In the genomic region with DNA sequence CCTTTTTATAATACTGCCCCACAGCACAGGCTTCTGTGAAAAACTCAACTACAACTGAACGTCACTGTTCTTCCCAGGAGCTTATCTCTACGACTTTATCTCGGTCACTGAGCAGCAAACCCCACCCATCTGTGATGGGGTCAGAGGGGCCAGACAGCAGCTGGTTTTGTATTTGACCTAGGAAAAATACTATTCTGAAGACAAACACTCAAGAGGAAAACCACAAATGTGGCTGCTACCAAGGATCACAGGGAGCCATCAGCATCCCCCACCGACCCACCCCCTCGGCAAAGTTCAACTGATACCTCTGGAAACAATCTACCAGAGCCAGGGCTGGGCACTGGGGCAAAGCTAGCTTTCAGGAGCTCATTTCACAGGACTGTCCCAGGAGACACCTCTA, we compare ENCODE assay signal across 18 mouse cellular contexts.
DNase-seq lines count a peak whose midpoint lies in the region; ATAC-seq and TF ChIP-seq lines count a peak whose summit lies in the region.
"Had no signal": no experiment of that assay in that cellular context is flagged by ENCODE, and none has a peak within 500 bp of the region (broad histone marks: within the 10 kb centered on the region; RNA-seq: fewer than 3 reads in every experiment).

No protein-coding gene starts in this region.

- no peaks in the 10 kb centered on the region for H3K4me1 ChIP-seq in kidney, embryonic 14.5 days (ENCODE audit: control insufficient read depth, insufficient read depth, low read length)
- peaks cover 18 to 21% of the 10 kb centered on the region in 2 experiments for H3K4me1 ChIP-seq in MEL (ENCODE audit: control insufficient read depth in 1 of 2, insufficient read depth in 2 of 2, low read length in 2 of 2)
- H3K4me1 ChIP-seq in megakaryocyte, embryonic 14.5 days: peaks cover 73% of the 10 kb centered on the region
- no peaks in the 10 kb centered on the region; the same call in 1 of the 2 replicates for H3K4me1 ChIP-seq in cerebellum, adult 2 months (ENCODE audit: control insufficient read depth, insufficient read depth, low read length)
- H3K4me1 ChIP-seq: midbrain, embryonic 10.5 days; neural tube, embryonic 15.5 days had no signal

- no peaks in the 10 kb centered on the region for H3K9me3 ChIP-seq in kidney, embryonic 14.5 days (ENCODE audit: control insufficient read depth, low read length)
- H3K9me3 ChIP-seq in MEL (replicated peaks; ENCODE audit: insufficient read depth, low read length): no peaks in the 10 kb centered on the region
- H3K9me3 ChIP-seq in megakaryocyte, embryonic 14.5 days: no peaks in the 10 kb centered on the region
- H3K9me3 ChIP-seq: limb, embryonic 13.5 days; midbrain, embryonic 10.5 days; neural tube, embryonic 15.5 days had no signal

- no peak for TF ChIP-seq CTCF in MEL (IDR thresholded peaks at IDR 0.05 in 2 of 3, conservative IDR thresholded peaks at IDR 0.05 in 1 of 3; ENCODE audit: control insufficient read depth in 1 of 3, insufficient read depth in 1 of 3, low read depth in 2 of 3, low read length in 3 of 3, poor library complexity in 1 of 3, severe bottlenecking in 1 of 3)
- TF ChIP-seq CTCF in cerebellum, adult 2 months (IDR thresholded peaks at IDR 0.05; ENCODE audit: borderline replicate concordance, insufficient read depth, low read depth, low read length): no peak

- H3K9ac ChIP-seq in kidney, embryonic 14.5 days (ENCODE audit: low read depth, low read length): no peak overlapping the region
- 0 out of 2 replicates have a peak overlapping the region, but pooled peaks have one; percentile 8 for H3K9ac ChIP-seq in MEL (ENCODE audit: control insufficient read depth, low read depth, low read length, poor library complexity, severe bottlenecking)
- H3K9ac ChIP-seq: limb, embryonic 13.5 days; neural tube, embryonic 15.5 days had no signal

- no peaks in the 10 kb centered on the region for H3K36me3 ChIP-seq in kidney, embryonic 14.5 days (ENCODE audit: control insufficient read depth, insufficient read depth, low read length)
- peaks cover 0 to 31% of the 10 kb centered on the region in 2 experiments; a peak in 2 of 4 replicates for H3K36me3 ChIP-seq in MEL (ENCODE audit: control insufficient read depth in 1 of 2, insufficient read depth in 2 of 2, low read length in 2 of 2)
- no peaks in the 10 kb centered on the region for H3K36me3 ChIP-seq in megakaryocyte, embryonic 14.5 days (replicated peaks; ENCODE audit: low read length)
- H3K36me3 ChIP-seq: limb, embryonic 13.5 days; midbrain, embryonic 10.5 days; neural tube, embryonic 15.5 days had no signal

- no peaks in the 10 kb centered on the region for H3K79me2 ChIP-seq in MEL (ENCODE audit: control insufficient read depth, insufficient read depth, low read length, poor library complexity)

- peak; percentile 30 for DNase-seq in kidney, adult 9 months
- DNase-seq in MEL (ENCODE audit: low read depth, low spot score) (peak; percentile 45), liver (peak; percentile 65)
- DNase-seq in cerebellum, adult 2 months: no peak
- DNase-seq in embryo, embryonic 10 days (ENCODE audit: low spot score): no peak
- DNase-seq in frontal cortex, postnatal 10 days (ENCODE audit: low spot score in 2 of 2): no peak
- DNase-seq: adrenal gland, adult 8-10 months; cerebellum, adult 9-11 months; gastrocnemius, postnatal 25 days; heart, postnatal 36 days; thymus, adult 2 months had no signal

- TF ChIP-seq POLR2A in MEL (IDR thresholded peaks at IDR 0.05; ENCODE audit: control insufficient read depth in 1 of 2, insufficient read depth in 1 of 2, low read depth in 1 of 2, low read length in 2 of 2, poor library complexity in 1 of 2): no peak
- TF ChIP-seq POLR2A in cerebellum, adult 2 months (IDR thresholded peaks at IDR 0.05; ENCODE audit: borderline replicate concordance, insufficient read depth, low read length): no peak

- no peak overlapping the region for H3K27ac ChIP-seq in kidney, embryonic 14.5 days (ENCODE audit: low read depth, low read length)
- peak overlapping the region; percentile 33; the same call in 1 of the 2 replicates for H3K27ac ChIP-seq in MEL (ENCODE audit: control insufficient read depth, low read depth, low read length)
- H3K27ac ChIP-seq in cerebellum, adult 2 months (ENCODE audit: insufficient read depth, low read length): no peak overlapping the region
- H3K27ac ChIP-seq: limb, embryonic 13.5 days; midbrain, embryonic 10.5 days; neural tube, embryonic 15.5 days had no signal

- TF ChIP-seq EP300 in MEL (IDR thresholded peaks at IDR 0.05; ENCODE audit: low read depth in 1 of 2, low read length in 2 of 2): peak; percentile 74 to 79

- H3K4me2 ChIP-seq in kidney, embryonic 14.5 days (replicated peaks; ENCODE audit: low read depth, low read length): no peak overlapping the region
- H3K4me2 ChIP-seq: heart, embryonic 11.5 days; limb, embryonic 13.5 days; neural tube, embryonic 15.5 days had no signal

- no peaks in the 10 kb centered on the region for H3K27me3 ChIP-seq in kidney, embryonic 14.5 days (ENCODE audit: control insufficient read depth, insufficient read depth, low read length)
- no peaks in the 10 kb centered on the region for H3K27me3 ChIP-seq in MEL (ENCODE audit: control insufficient read depth in 1 of 2, insufficient read depth in 2 of 2, low read length in 2 of 2)
- H3K27me3 ChIP-seq in megakaryocyte, embryonic 14.5 days (replicated peaks): no peaks in the 10 kb centered on the region
- H3K27me3 ChIP-seq in cerebellum, adult 2 months (ENCODE audit: control insufficient read depth, insufficient read depth, low read length): no peaks in the 10 kb centered on the region
- H3K27me3 ChIP-seq: limb, embryonic 13.5 days; neural tube, embryonic 15.5 days had no signal

- H3K4me3 ChIP-seq in kidney, embryonic 14.5 days (ENCODE audit: low read length): no peak overlapping the region
- no peak overlapping the region for H3K4me3 ChIP-seq in MEL (ENCODE audit: control insufficient read depth in 1 of 2, insufficient read depth in 1 of 2, low read depth in 2 of 2, low read length in 2 of 2)
- peak overlapping the region; percentile 73 for H3K4me3 ChIP-seq in megakaryocyte, embryonic 14.5 days (replicated peaks)
- H3K4me3 ChIP-seq in cerebellum, adult 2 months (replicated peaks; ENCODE audit: insufficient read depth, low read depth, low read length): no peak overlapping the region
- H3K4me3 ChIP-seq: limb, embryonic 13.5 days; midbrain, embryonic 10.5 days; neural tube, embryonic 15.5 days had no signal

- no peak for ATAC-seq in kidney, embryonic 14.5 days (ENCODE audit: low FRiP score, low TSS enrichment)
- ATAC-seq: lung, postnatal 0 days had no signal

- 45% methylated on average over 5 of the region's 5 CpGs for WGBS in kidney, embryonic 14.5 days
- WGBS in cerebellum, adult 2 months: 85% methylated on average over 5 of the region's 5 CpGs

- no peak for TF ChIP-seq RAD21 in MEL (IDR thresholded peaks at IDR 0.05; ENCODE audit: low read depth, low read length)

TF ChIP-seq in MEL, 35 proteins besides CTCF, POLR2A, EP300 and RAD21 (continues in another document):
- TF ChIP-seq UBTF (IDR thresholded peaks at IDR 0.05; ENCODE audit: borderline replicate concordance, insufficient read depth, low read depth, low read length) (no peak), KAT2A (conservative IDR thresholded peaks at IDR 0.05; ENCODE audit: low read depth, low read length) (no peak), POLR2AphosphoS2 (IDR thresholded peaks at IDR 0.05; ENCODE audit: low read length) (no peak), CHD2 (IDR thresholded peaks at IDR 0.05; ENCODE audit: low read length) (no peak), ELF1 (IDR thresholded peaks at IDR 0.05; ENCODE audit: low read depth, low read length) (no peak), MYC (IDR thresholded peaks at IDR 0.05; ENCODE audit: low read depth, low read length) (no peak), ZC3H11A (IDR thresholded peaks at IDR 0.05; ENCODE audit: low read depth, low read length) (no peak), NELFE (IDR thresholded peaks at IDR 0.05; ENCODE audit: low read depth, low read length) (no peak), GATA1 (IDR thresholded peaks at IDR 0.05; ENCODE audit: low read depth, low read length) (peak; percentile 85), CHD1 (IDR thresholded peaks at IDR 0.05; ENCODE audit: low read depth, low read length) (no peak), POLR2AphosphoS5 (IDR thresholded peaks at IDR 0.05; ENCODE audit: borderline replicate concordance, low read depth, low read length) (no peak), ZNF384 (IDR thresholded peaks at IDR 0.05; ENCODE audit: low read depth, low read length) (no peak), ZMIZ1 (IDR thresholded peaks at IDR 0.05; ENCODE audit: low read depth, low read length) (no peak), TCF12 (IDR thresholded peaks at IDR 0.05; ENCODE audit: low read depth, low read length) (peak; percentile 78), MXI1 (IDR thresholded peaks at IDR 0.05; ENCODE audit: low read depth, low read length) (0 out of 2 replicates have a peak, but pooled peaks have one; percentile 16), HCFC1 (IDR thresholded peaks at IDR 0.05; ENCODE audit: low read depth, low read length) (peak; percentile 39; the same call in 1 of the 2 replicates), RCOR1 (IDR thresholded peaks at IDR 0.05; ENCODE audit: low read depth, low read length) (0 out of 2 replicates have a peak, but pooled peaks have one; percentile 33), GABPA (IDR thresholded peaks at IDR 0.05; ENCODE audit: low read depth, low read length) (no peak), MAFK (IDR thresholded peaks at IDR 0.05; ENCODE audit: borderline replicate concordance, low read depth, low read length) (0 out of 2 replicates have a peak, but pooled peaks have one; percentile 32), ZKSCAN1 (IDR thresholded peaks at IDR 0.05; ENCODE audit: low read depth, low read length) (no peak), MEF2A (IDR thresholded peaks at IDR 0.05; ENCODE audit: extremely low read depth, insufficient replicate concordance, low read depth, low read length, poor library complexity, severe bottlenecking) (no peak), USF1 (IDR thresholded peaks at IDR 0.05; ENCODE audit: low read depth, low read length) (0 out of 2 replicates have a peak, but pooled peaks have one; percentile 12), NRF1 (IDR thresholded peaks at IDR 0.05; ENCODE audit: insufficient read depth, low read depth, low read length, poor library complexity, severe bottlenecking) (no peak), JUND (IDR thresholded peaks at IDR 0.05; ENCODE audit: low read depth, low read length) (no peak), BHLHE40 (IDR thresholded peaks at IDR 0.05; ENCODE audit: borderline replicate concordance, low read depth, low read length) (0 out of 2 replicates have a peak, but pooled peaks have one; percentile 31), ETS1 (IDR thresholded peaks at IDR 0.05; ENCODE audit: low read depth, low read length) (peak; percentile 96), SMC3 (IDR thresholded peaks at IDR 0.05; ENCODE audit: low read depth, low read length) (no peak), MAX (IDR thresholded peaks at IDR 0.05; ENCODE audit: low read length) (no peak), E2F4 (IDR thresholded peaks at IDR 0.05; ENCODE audit: borderline replicate concordance, low read depth, low read length) (no peak)

Comparison
In these comparisons a context has a peak if more than half of its experiments do, and no peak if none do; other contexts are left out.
1. DNase-seq: peak in kidney, adult 9 months (single experiment), MEL (single experiment) and liver (single experiment); none in cerebellum, adult 2 months (0 of 2), embryo, embryonic 10 days (single experiment) and frontal cortex, postnatal 10 days (0 of 2).